ENCODE assay signal across 25 mouse cellular contexts in genomic region chr12:82193476-82193875, GRCm38 (mm10). TPM values are rescaled to one million over a fixed set of nuclear protein-coding genes. Genes with fewer than 3 reads are reported as not detected.
DNase-seq lines count a peak whose midpoint lies in the region; ATAC-seq and TF ChIP-seq lines count a peak whose summit lies in the region.
"Had no signal": no experiment of that assay in that cellular context is flagged by ENCODE, and none has a peak within 500 bp of the region (broad histone marks: within the 10 kb centered on the region; RNA-seq: fewer than 3 reads in every experiment).

No protein-coding gene starts in this region.

- no peak overlapping the region for H3K4me2 ChIP-seq in heart, embryonic 13.5 days
- H3K4me2 ChIP-seq: hindbrain, embryonic 15.5 days; intestine, embryonic 15.5 days had no signal

- DNase-seq in heart, adult 11 months, result peak; percentile 54
- DNase-seq in heart, postnatal 14 days, result no peak
- no peak for DNase-seq in heart, adult 9 months (ENCODE audit: low spot score in 2 of 2)
- DNase-seq in R1 (ENCODE audit: low read depth, low spot score), result peak; percentile 55
- DNase-seq in retina, postnatal 1 day, result no peak
- DNase-seq: adrenal gland, adult 8-10 months; adrenal gland, postnatal 25 days; cerebellum, adult 11-12 months; cerebellum, adult 8-10 months; cerebellum, postnatal 10 days; cerebellum, postnatal 36 days; embryo, embryonic 11 days; forebrain, postnatal 0 days; gastrocnemius, adult 2 months; gastrocnemius, postnatal 14 days; heart, adult 2 months; heart, postnatal 4 days; kidney, adult 9 months had no signal

- H3K9ac ChIP-seq in heart, embryonic 13.5 days, result no peak overlapping the region
- H3K9ac ChIP-seq: forebrain, postnatal 0 days; hindbrain, embryonic 15.5 days; intestine, embryonic 15.5 days had no signal

- H3K4me1 ChIP-seq in heart, embryonic 13.5 days, result peaks cover 97% of the 10 kb centered on the region
- peaks cover 96% of the 10 kb centered on the region for H3K4me1 ChIP-seq in E14TG2a.4 (replicated peaks; ENCODE audit: low read depth, low read length)

- H3K27ac ChIP-seq in heart, embryonic 13.5 days (replicated peaks), result peak overlapping the region; percentile 77; the same call in 1 of the 2 replicates
- H3K27ac ChIP-seq: heart, adult 2 months; hindbrain, embryonic 15.5 days; intestine, embryonic 15.5 days had no signal

- H3K4me3 ChIP-seq in heart, embryonic 13.5 days, result no peak overlapping the region
- H3K4me3 ChIP-seq in E14TG2a.4 (replicated peaks; ENCODE audit: low read length), result 0 out of 2 replicates have a peak overlapping the region, but pooled peaks have one; percentile 2
- H3K4me3 ChIP-seq: gastrocnemius, adult 2 months; heart, adult 2 months; hindbrain, embryonic 15.5 days; intestine, embryonic 15.5 days had no signal

- no peak for TF ChIP-seq CTCF in E14TG2a.4 (conservative IDR thresholded peaks at IDR 0.05; ENCODE audit: low read length)

- no peaks in the 10 kb centered on the region for H3K27me3 ChIP-seq in heart, embryonic 13.5 days (replicated peaks)
- H3K27me3 ChIP-seq in E14TG2a.4 (ENCODE audit: insufficient read depth, low read length), result no peaks in the 10 kb centered on the region
- H3K27me3 ChIP-seq: hindbrain, embryonic 15.5 days; intestine, embryonic 15.5 days had no signal

- H3K9me3 ChIP-seq in heart, embryonic 13.5 days, result no peaks in the 10 kb centered on the region
- H3K9me3 ChIP-seq in E14TG2a.4 (ENCODE audit: low read length), result no peaks in the 10 kb centered on the region
- H3K9me3 ChIP-seq: hindbrain, embryonic 15.5 days; intestine, embryonic 15.5 days had no signal

- WGBS in heart, embryonic 13.5 days, result 61% methylated on average over 2 of the region's 2 CpGs

- no peaks in the 10 kb centered on the region for H3K36me3 ChIP-seq in heart, embryonic 13.5 days
- H3K36me3 ChIP-seq in E14TG2a.4 (ENCODE audit: insufficient read depth, low read length), result no peaks in the 10 kb centered on the region
- H3K36me3 ChIP-seq: hindbrain, embryonic 15.5 days; intestine, embryonic 15.5 days had no signal

- ATAC-seq in heart, embryonic 13.5 days (ENCODE audit: extremely low read depth, insufficient number of reproducible peaks, low FRiP score, low TSS enrichment), result no peak
- ATAC-seq in erythroid progenitor cell, adult 5-6 weeks (replicated peaks; ENCODE audit: low FRiP score, poor library complexity, severe bottlenecking), result no peak
- ATAC-seq: activated CD4-positive, CD25-positive, alpha-beta regulatory T cell, adult 4 months; forebrain, embryonic 14.5 days; forebrain, postnatal 0 days; intestine, embryonic 15.5 days had no signal

- intact Hi-C loops in heart, postnatal 14 days (cut with DNase I), result no loop called here

RNA-seq across cellular contexts. Expression of gene Sipa1l1, which starts 24.4 kb away (rescaled TPM):
- 10 to 100 TPM; 13.2 to 14.8 TPM for total RNA-seq in heart, postnatal 14 days (2021)
- 19.9 and 22.2 TPM in 2 replicates for polyA plus RNA-seq in heart, embryonic 13.5 days (2015; fragmentation: Nextera tagmentation; extraction: Ambion mirVana)
- 6.8 and 7.1 TPM in 2 replicates for total RNA-seq in erythroid progenitor cell, adult 5-6 weeks (2015; ENCODE audit: low replicate concordance)
- 3.5 and 4.3 TPM in 2 replicates for total RNA-seq in erythroid progenitor cell, adult 5-6 weeks (2017; ENCODE audit: low replicate concordance)

Comparison
In these comparisons a context has a peak if more than half of its experiments do, and no peak if none do; other contexts are left out.
1. DNase-seq: peak in heart, adult 11 months (single experiment) and R1 (single experiment); none in heart, postnatal 14 days (0 of 2), heart, adult 9 months (0 of 2) and retina, postnatal 1 day (single experiment).